Mouse (Mus musculus): ENCODE results near the gene Nedd9. TPM values are rescaled to one million over a fixed set of nuclear protein-coding genes. Genes with fewer than 3 reads are reported as not detected.

The Nedd9 gene
- polyA plus RNA-seq, 1 experiment from 2014 or later = 30.7 TPM

- Histone ChIP-seq H3K4me1 (peaks cover 22% of the 10 kb centered on the region), H3K4me2 (replicated peaks) (no peak overlapping the region), H3K4me3 (no peak overlapping the region), H3K27me3 (replicated peaks) (no peaks in the 10 kb centered on the region), H3K9ac (no peak overlapping the region), H3K36me3 (peaks cover 11% of the 10 kb centered on the region), H3K27ac (no peak overlapping the region), H3K9me3 (no peaks in the 10 kb centered on the region)
- ATAC-seq (ENCODE audit: low FRiP score, low read depth) = no peak
- WGBS = 63% methylated on average over 7 of the region's 7 CpGs
These were observed 159.6 kb downstream of the Nedd9 start for GRCm38 (mm10) chr13:41327546-41327945.

DNA sequence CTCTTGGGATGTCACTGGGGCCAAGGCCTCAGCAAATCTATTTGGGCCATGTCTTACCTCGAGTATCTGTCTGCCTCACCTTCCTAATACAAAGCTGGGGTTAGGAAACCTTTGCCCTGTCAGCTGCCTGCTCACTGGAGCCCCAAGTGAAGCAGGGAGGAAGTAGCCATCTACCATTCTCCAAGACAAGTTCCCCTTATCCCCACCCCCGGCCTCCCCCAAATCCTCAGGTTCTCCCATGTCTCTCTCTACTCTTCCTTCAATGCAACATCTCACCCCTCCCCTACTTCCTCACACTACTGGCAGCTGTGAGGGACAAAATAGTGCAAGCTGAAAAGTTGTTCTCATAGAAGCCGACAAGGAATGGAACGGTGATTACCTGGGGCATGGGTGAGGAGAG is 161.0 kb downstream of the Nedd9 start:
- Histone ChIP-seq H3K27ac (no peak overlapping the region), H3K27me3 (replicated peaks) (no peaks in the 10 kb centered on the region), H3K9me3 (no peaks in the 10 kb centered on the region), H3K4me1 (peaks cover 21% of the 10 kb centered on the region), H3K36me3 (peaks cover 11% of the 10 kb centered on the region), H3K9ac (no peak overlapping the region), H3K4me2 (replicated peaks) (no peak overlapping the region), H3K4me3 (no peak overlapping the region)
- WGBS = 85% methylated on average over 4 of the region's 4 CpGs
- no peak for ATAC-seq (ENCODE audit: low FRiP score, low read depth)

DNA sequence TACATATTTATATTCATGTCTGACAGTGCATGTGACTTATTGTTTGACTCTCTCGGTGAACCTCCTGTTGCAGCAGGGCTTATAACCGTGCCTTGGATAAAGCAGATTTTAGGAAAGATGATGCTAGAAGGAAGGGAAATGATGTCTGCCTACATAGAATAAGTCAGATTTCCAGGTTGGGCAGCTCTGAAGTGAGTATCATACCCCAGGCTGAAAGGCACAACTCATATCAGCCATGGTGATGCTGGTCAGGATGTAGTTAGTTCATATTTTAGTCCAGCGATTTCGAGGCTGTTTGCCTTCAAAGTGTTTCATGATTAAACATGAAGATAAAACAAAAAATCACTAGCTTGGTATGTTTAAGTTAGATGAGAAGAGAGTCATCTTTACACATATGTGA is 161.8 kb downstream of the Nedd9 start:
- H3K4me2 ChIP-seq (replicated peaks) = no peak overlapping the region
- H3K4me3 ChIP-seq = no peak overlapping the region
- no peak for ATAC-seq (ENCODE audit: low FRiP score, low read depth)
- no peak overlapping the region for H3K27ac ChIP-seq
- peaks cover 21% of the 10 kb centered on the region for H3K4me1 ChIP-seq
- no peaks in the 10 kb centered on the region for H3K27me3 ChIP-seq (replicated peaks)
- 84% methylated on average over 4 of the region's 4 CpGs for WGBS
- no peak overlapping the region for H3K9ac ChIP-seq
- H3K36me3 ChIP-seq = peaks cover 8% of the 10 kb centered on the region; the same call in 1 of the 2 replicates
- no peaks in the 10 kb centered on the region for H3K9me3 ChIP-seq

GRCm38 (mm10) chr13:41324631-41325030 is 162.5 kb downstream of the Nedd9 start:
- peaks cover 21% of the 10 kb centered on the region for H3K4me1 ChIP-seq
- no peak overlapping the region for H3K4me3 ChIP-seq
- H3K9ac ChIP-seq = no peak overlapping the region
- no peaks in the 10 kb centered on the region for H3K27me3 ChIP-seq (replicated peaks)
- no peak for ATAC-seq (ENCODE audit: low FRiP score, low read depth)
- WGBS = 90% methylated on average over 4 of the region's 4 CpGs
- no peak overlapping the region for H3K4me2 ChIP-seq (replicated peaks)
- no peaks in the 10 kb centered on the region for H3K9me3 ChIP-seq
- no peak overlapping the region for H3K27ac ChIP-seq
- H3K36me3 ChIP-seq = peaks cover 4% of the 10 kb centered on the region; the same call in 1 of the 2 replicates

DNA sequence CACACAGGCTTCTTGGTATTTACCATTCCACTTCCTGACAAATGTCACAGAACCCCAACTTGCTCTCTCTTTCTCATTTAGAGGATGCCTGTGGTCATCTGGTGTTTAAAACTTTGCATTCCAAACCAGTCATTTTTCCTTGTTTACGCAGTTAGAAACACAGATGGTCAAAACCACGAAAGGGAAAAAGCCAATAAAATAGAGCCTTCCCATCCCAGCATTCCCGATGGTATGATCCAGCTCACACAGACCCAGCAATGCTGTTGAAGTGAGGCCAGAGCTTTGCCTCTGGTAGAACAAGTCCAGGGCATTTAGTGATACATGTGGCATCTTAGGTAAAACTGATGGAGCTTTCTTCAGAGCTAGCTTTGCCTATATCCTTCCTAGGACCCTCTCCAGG is 165.7 kb downstream of the Nedd9 start:
- Histone ChIP-seq H3K27me3 (replicated peaks) (no peaks in the 10 kb centered on the region), H3K27ac (no peak overlapping the region), H3K9ac (no peak overlapping the region), H3K4me3 (no peak overlapping the region), H3K4me2 (replicated peaks) (no peak overlapping the region), H3K4me1 (0 out of 2 replicates have a peak, but pooled peaks cover 2% of the 10 kb centered on the region), H3K9me3 (no peaks in the 10 kb centered on the region), H3K36me3 (peaks cover 20% of the 10 kb centered on the region)
- ATAC-seq (ENCODE audit: low FRiP score, low read depth) = no peak
- 91% methylated on average over 3 of the region's 3 CpGs for WGBS

DNA sequence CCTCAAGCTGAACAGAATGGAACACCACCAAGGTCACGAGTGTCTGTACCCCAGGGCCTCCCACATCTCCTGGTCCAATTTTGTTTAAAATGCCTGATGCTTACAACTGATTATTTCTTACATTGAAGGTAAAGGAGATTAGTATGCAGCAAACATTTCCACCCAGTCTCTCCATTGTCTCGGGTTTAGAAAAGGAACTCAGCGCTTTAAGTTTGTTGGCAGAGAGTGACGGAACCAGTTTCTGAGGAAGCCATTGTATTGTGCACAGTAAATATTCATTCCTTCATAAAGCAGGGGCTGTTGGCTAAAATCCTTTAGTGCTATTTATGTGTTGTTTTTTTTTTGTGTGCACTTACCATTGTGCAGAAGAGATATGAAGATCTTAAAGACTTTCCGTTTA is 166.4 kb downstream of the Nedd9 start:
- 61% methylated on average over 5 of the region's 5 CpGs for WGBS
- H3K27ac ChIP-seq = no peak overlapping the region
- H3K4me2 ChIP-seq (replicated peaks) = no peak overlapping the region
- H3K36me3 ChIP-seq = peaks cover 27% of the 10 kb centered on the region
- ATAC-seq (ENCODE audit: low FRiP score, low read depth) = no peak
- H3K9ac ChIP-seq = no peak overlapping the region
- H3K9me3 ChIP-seq = no peaks in the 10 kb centered on the region
- no peak overlapping the region for H3K4me3 ChIP-seq
- H3K27me3 ChIP-seq (replicated peaks) = no peaks in the 10 kb centered on the region
- H3K4me1 ChIP-seq = 0 out of 2 replicates have a peak, but pooled peaks cover 2% of the 10 kb centered on the region

- no peak for ATAC-seq (ENCODE audit: low FRiP score, low read depth)
- Histone ChIP-seq H3K27ac (no peak overlapping the region), H3K4me1 (peaks cover 5% of the 10 kb centered on the region; the same call in 1 of the 2 replicates), H3K36me3 (no peaks in the 10 kb centered on the region), H3K9me3 (no peaks in the 10 kb centered on the region), H3K9ac (no peak overlapping the region), H3K4me2 (replicated peaks) (no peak overlapping the region), H3K27me3 (replicated peaks) (no peaks in the 10 kb centered on the region), H3K4me3 (no peak overlapping the region)
- 67% methylated on average over 10 of the region's 10 CpGs for WGBS
These were observed 184.4 kb downstream of the Nedd9 start for GRCm38 (mm10) chr13:41302716-41303115.

GRCm38 (mm10) chr13:41300037-41300436 is 187.1 kb downstream of the Nedd9 start:
- no peak for ATAC-seq (ENCODE audit: low FRiP score, low read depth)
- Histone ChIP-seq H3K27ac (no peak overlapping the region), H3K4me2 (replicated peaks) (no peak overlapping the region), H3K27me3 (replicated peaks) (no peaks in the 10 kb centered on the region), H3K4me1 (peaks cover 12% of the 10 kb centered on the region), H3K9me3 (no peaks in the 10 kb centered on the region), H3K36me3 (no peaks in the 10 kb centered on the region), H3K4me3 (no peak overlapping the region), H3K9ac (no peak overlapping the region)
- WGBS = 46% methylated on average over 4 of the region's 4 CpGs

DNA sequence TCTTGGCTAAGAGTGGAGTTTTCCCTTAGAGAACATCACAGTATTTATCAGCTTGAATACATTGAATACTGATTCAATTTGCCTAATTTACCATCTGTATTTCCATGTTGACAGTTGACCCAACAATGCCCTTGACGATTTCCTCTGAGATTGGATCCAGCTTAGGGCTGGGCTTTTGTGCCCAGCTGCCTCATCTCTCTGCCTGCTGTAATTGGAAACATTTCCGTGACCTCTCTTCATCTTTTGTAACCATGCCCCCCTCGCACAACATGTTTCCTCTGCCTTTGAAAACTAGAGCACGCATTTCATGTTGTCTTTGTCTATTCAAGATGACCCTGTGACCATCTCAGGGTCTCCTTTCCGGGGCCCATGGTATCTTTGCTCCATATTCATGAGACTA is 188.2 kb downstream of the Nedd9 start:
- ATAC-seq (ENCODE audit: low FRiP score, low read depth) = no peak
- WGBS = 10% methylated on average over 5 of the region's 5 CpGs
- Histone ChIP-seq H3K4me3 (no peak overlapping the region), H3K4me1 (peaks cover 13% of the 10 kb centered on the region), H3K27ac (no peak overlapping the region), H3K27me3 (replicated peaks) (no peaks in the 10 kb centered on the region), H3K4me2 (replicated peaks) (no peak overlapping the region), H3K36me3 (no peaks in the 10 kb centered on the region), H3K9me3 (no peaks in the 10 kb centered on the region), H3K9ac (no peak overlapping the region)

DNA sequence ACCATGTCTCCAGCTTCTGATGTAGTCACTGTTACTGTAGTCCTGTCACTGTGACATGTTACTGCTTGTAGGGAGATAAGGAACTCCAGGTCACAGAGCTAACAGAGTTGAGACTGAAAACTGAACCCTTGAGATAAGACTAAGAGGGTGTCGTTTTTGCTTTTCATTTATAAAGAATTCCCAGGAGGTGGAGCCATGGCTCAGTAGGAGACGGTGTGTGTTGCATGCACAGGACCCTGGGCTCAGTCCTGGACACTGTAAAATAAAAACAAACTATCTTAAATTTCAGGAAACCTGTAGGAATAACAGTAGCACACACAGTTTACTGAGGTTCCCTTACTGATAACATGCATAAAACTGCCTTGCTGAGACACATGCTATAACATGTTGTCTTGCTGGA is 188.6 kb downstream of the Nedd9 start:
- Histone ChIP-seq H3K4me1 (peaks cover 17% of the 10 kb centered on the region), H3K9me3 (no peaks in the 10 kb centered on the region), H3K4me2 (replicated peaks) (no peak overlapping the region), H3K9ac (no peak overlapping the region), H3K36me3 (no peaks in the 10 kb centered on the region), H3K27ac (no peak overlapping the region), H3K4me3 (no peak overlapping the region), H3K27me3 (replicated peaks) (no peaks in the 10 kb centered on the region)
- no peak for ATAC-seq (ENCODE audit: low FRiP score, low read depth)
- 31% methylated on average over 2 of the region's 2 CpGs for WGBS

DNA sequence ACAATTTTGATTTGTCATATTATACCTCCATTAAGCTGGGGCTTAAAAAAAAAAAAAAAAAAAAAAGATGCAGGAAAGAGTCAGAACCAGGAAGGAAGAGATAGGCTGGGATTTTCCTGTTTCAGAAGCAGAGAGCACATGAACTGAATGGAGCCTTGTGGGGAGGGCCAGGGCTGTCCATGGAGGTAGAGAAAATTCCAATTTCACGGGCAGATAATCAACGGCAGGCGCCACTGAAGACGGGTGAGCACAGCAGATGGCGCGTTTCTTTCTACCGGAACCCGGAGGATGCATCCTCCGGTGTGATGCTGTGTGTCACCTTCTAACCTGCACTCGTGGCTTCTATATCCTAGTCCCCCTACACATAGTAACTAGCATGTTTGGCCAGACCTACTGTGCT is 190.8 kb downstream of the Nedd9 start:
- Histone ChIP-seq H3K4me2 (replicated peaks) (peak overlapping the region; percentile 29), H3K36me3 (no peaks in the 10 kb centered on the region), H3K9ac (no peak overlapping the region), H3K4me3 (no peak overlapping the region), H3K27ac (no peak overlapping the region), H3K4me1 (peaks cover 22% of the 10 kb centered on the region), H3K9me3 (0 out of 2 replicates have a peak, but pooled peaks cover 2% of the 10 kb centered on the region), H3K27me3 (replicated peaks) (no peaks in the 10 kb centered on the region)
- 28% methylated on average over 10 of the region's 10 CpGs for WGBS
- ATAC-seq (ENCODE audit: low FRiP score, low read depth) = peak; percentile 52; the same call in 1 of the 2 replicates

- H3K9me3 ChIP-seq = 0 out of 2 replicates have a peak, but pooled peaks cover 3% of the 10 kb centered on the region
- 57% methylated on average over 6 of the region's 6 CpGs for WGBS
- H3K4me3 ChIP-seq = no peak overlapping the region
- no peak overlapping the region for H3K4me2 ChIP-seq (replicated peaks)
- no peaks in the 10 kb centered on the region for H3K27me3 ChIP-seq (replicated peaks)
- no peaks in the 10 kb centered on the region for H3K36me3 ChIP-seq
- H3K4me1 ChIP-seq = peaks cover 22% of the 10 kb centered on the region
- no peak for ATAC-seq (ENCODE audit: low FRiP score, low read depth)
- no peak overlapping the region for H3K9ac ChIP-seq
- no peak overlapping the region for H3K27ac ChIP-seq
These were observed 191.3 kb downstream of the Nedd9 start for GRCm38 (mm10) chr13:41295886-41296285.

- Histone ChIP-seq H3K9me3 (0 out of 2 replicates have a peak, but pooled peaks cover 3% of the 10 kb centered on the region), H3K4me3 (no peak overlapping the region), H3K36me3 (no peaks in the 10 kb centered on the region), H3K27me3 (replicated peaks) (no peaks in the 10 kb centered on the region), H3K27ac (no peak overlapping the region), H3K4me1 (peaks cover 17% of the 10 kb centered on the region), H3K4me2 (replicated peaks) (no peak overlapping the region), H3K9ac (no peak overlapping the region)
- ATAC-seq (ENCODE audit: low FRiP score, low read depth) = no peak
- WGBS = 13% methylated on average over 5 of the region's 5 CpGs
These were observed 193.6 kb downstream of the Nedd9 start for GRCm38 (mm10) chr13:41293595-41293994.

All from neural tube, embryonic 12.5 days (tissue).